Mouse (Mus musculus): ENCODE measurements around the gene Svbp. TPM values are rescaled to one million over a fixed set of nuclear protein-coding genes. Genes with fewer than 3 reads are reported as not detected.

Svbp gene
- total and polyA plus RNA-seq, 3 experiments: 15.7 to 23.5 (median 15.8) TPM

DNA sequence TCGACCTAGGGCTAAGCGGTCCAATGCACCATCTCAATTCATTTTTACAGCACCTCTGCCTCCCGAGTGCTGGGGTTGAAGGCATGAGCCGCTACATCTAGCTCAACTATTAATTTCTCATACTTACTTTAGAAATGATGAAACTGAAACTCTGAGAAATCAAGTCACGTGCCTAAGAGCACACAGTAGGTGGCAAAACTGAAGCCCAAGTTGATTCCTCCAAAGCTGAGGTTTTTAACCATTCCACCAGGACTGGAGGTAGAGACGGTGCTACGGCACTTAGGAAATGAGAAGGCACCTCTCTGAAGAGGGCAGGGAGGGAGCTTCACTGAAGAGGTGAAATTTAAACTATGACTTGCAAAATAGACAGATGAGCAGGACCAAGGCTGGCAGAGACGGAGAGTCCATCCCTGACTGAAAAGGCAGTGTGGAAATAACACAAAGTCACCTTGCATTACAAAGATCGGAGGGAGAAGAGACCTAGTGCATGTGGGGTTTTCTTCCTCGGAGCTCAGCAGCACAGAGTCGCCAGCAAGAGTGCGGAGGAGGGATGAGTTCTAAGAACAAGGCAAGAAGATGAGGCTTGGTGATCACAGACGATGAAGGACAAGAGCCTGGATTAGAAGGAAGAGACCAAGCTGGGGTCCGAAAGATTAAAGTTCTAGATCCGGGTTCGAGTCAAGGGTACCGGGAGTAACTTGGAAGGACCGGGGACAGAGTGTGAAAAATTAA is 22.0 kb upstream of the Svbp start:
- Histone ChIP-seq H3K36me3 (replicated peaks in 1 of 2; ENCODE audit: control insufficient read depth in 1 of 2, insufficient read depth in 1 of 2, low read length in 1 of 2) (peaks cover 15 to 34% of the 10 kb centered on the region in 2 experiments), H3K4me1 (ENCODE audit: control insufficient read depth in 1 of 2, insufficient read depth in 2 of 2) (peaks cover 0 to 12% of the 10 kb centered on the region in 2 experiments; a peak in 3 of 4 replicates), H3K27ac (ENCODE audit: insufficient read depth, low read depth) (no peak overlapping the region), H3K79me2 (replicated peaks; ENCODE audit: control insufficient read depth, extremely low read depth, insufficient read depth, poor library complexity, severe bottlenecking) (no peaks in the 10 kb centered on the region), H3K27me3 (replicated peaks) (peaks cover 10% of the 10 kb centered on the region), H3K9ac (ENCODE audit: insufficient read depth, low read depth) (peak overlapping the region; percentile 55), H3K9me3 (replicated peaks; ENCODE audit: low read length) (no peaks in the 10 kb centered on the region), H3K4me3 (replicated peaks in 1 of 3; ENCODE audit: low read depth in 2 of 3, low read length in 2 of 3, poor library complexity in 1 of 3) (peak overlapping the region; percentile 72 to 99 (median 95)), H3K4me2 (ENCODE audit: insufficient read depth, low read depth, poor library complexity, severe bottlenecking) (peak overlapping the region; percentile 88)
- in situ Hi-C loops (cut with MboI; ENCODE audit: low pct_ligation_motif_present, low pct_unique_long_range_greater_than_20kb, low sequenced_read_pairs): loop anchor here (5.0 to 10.0 kb wide), 3 partner anchors 34 to 518 kb away; partner anchors contain the start of gene Olfr62
- TF ChIP-seq ZMIZ1 (IDR thresholded peaks at IDR 0.05; ENCODE audit: low read depth, low read length) (no peak), KAT2A (IDR thresholded peaks at IDR 0.05; ENCODE audit: insufficient replicate concordance, low read length) (no peak), BHLHE40 (IDR thresholded peaks at IDR 0.05; ENCODE audit: low read depth, low read length) (peak; percentile 59)
- dilution Hi-C loops (cut with MboI; ENCODE audit: extremely low pct_ligation_motif_present, extremely low pct_unique_long_range_greater_than_20kb, low sequenced_read_pairs): no loop called here
- no peak for DNase-seq (ENCODE audit: extremely low read depth)

DNA sequence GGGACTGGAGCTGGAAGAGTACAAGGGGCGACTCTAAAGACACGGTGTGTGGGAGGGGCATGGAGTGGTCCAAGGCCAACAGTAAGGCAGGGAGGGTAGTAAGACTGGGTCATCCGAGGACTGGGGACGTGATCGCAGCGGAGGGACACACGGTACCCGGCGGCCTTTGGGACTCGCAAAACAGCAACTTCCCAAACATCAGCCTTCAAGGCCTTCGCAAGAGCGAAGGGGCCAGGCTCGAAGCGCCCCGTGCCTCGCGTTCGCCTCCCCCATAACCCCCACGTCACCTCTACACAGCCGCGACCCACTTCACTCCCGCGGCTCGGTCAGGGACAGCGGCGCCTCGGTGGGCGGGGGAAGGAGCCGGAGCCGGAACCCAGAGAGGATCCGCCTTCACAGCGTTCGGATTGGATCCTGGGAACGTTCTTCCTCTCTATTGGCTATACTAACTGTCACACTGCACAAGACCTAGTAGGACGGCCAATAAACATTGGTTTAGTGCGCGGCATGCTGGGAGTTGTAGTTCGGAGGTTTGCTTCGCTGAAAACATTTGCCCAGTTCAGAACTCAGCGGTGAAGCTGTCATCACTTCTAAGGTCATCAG is 21.2 kb upstream of the Svbp start, which contains the start of gene Zfp691:
Zfp691 (minus strand) TSS at position 345 of the 603 bp plus-strand sequence.
- H3K4me3 ChIP-seq (replicated peaks in 1 of 3; ENCODE audit: low read depth in 2 of 3, low read length in 2 of 3, poor library complexity in 1 of 3): peak within 1 kb of the TSS; percentile 72 to 99 (median 95)
- in situ Hi-C loops (cut with MboI; ENCODE audit: low pct_ligation_motif_present, low pct_unique_long_range_greater_than_20kb, low sequenced_read_pairs): loop anchor here (5.0 to 10.0 kb wide), 3 partner anchors 33 to 519 kb away; partner anchors contain the start of gene Olfr62
- no peak within 1 kb of the TSS for H3K27ac ChIP-seq (ENCODE audit: insufficient read depth, low read depth)
- peaks cover 14 to 26% of the 10 kb centered on the region in 2 experiments for H3K36me3 ChIP-seq (replicated peaks in 1 of 2; ENCODE audit: control insufficient read depth in 1 of 2, insufficient read depth in 1 of 2, low read length in 1 of 2)
- peak within 1 kb of the TSS; percentile 88 for H3K4me2 ChIP-seq (ENCODE audit: insufficient read depth, low read depth, poor library complexity, severe bottlenecking)
- dilution Hi-C loops (cut with MboI; ENCODE audit: extremely low pct_ligation_motif_present, extremely low pct_unique_long_range_greater_than_20kb, low sequenced_read_pairs): no loop called here
- peaks cover 0 to 12% of the 10 kb centered on the region in 2 experiments; a peak in 3 of 4 replicates for H3K4me1 ChIP-seq (ENCODE audit: control insufficient read depth in 1 of 2, insufficient read depth in 2 of 2)
- H3K9ac ChIP-seq (ENCODE audit: insufficient read depth, low read depth): peak within 1 kb of the TSS; percentile 55
- no peaks in the 10 kb centered on the region for H3K9me3 ChIP-seq (replicated peaks; ENCODE audit: low read length)
- no peaks in the 10 kb centered on the region for H3K79me2 ChIP-seq (replicated peaks; ENCODE audit: control insufficient read depth, extremely low read depth, insufficient read depth, poor library complexity, severe bottlenecking)
- peaks cover 10% of the 10 kb centered on the region for H3K27me3 ChIP-seq (replicated peaks)
- peak; percentile 98 for DNase-seq (ENCODE audit: extremely low read depth)
- TF ChIP-seq TBP (conservative IDR thresholded peaks at IDR 0.05; ENCODE audit: low read depth, low read length) (0 out of 2 replicates have a peak, but pooled peaks have one; percentile 48), SIN3A (IDR thresholded peaks at IDR 0.05; ENCODE audit: low read length) (0 out of 2 replicates have a peak, but pooled peaks have one; percentile 50), EP300 (IDR thresholded peaks at IDR 0.05; ENCODE audit: low read length) (no peak), ZNF384 (IDR thresholded peaks at IDR 0.05; ENCODE audit: low read depth, low read length) (no peak), KAT2A (IDR thresholded peaks at IDR 0.05; ENCODE audit: insufficient replicate concordance, low read length) (peak; percentile 97; the same call in 1 of the 2 replicates), RCOR1 (conservative IDR thresholded peaks at IDR 0.05; ENCODE audit: low read depth, low read length) (no peak), NRF1 (IDR thresholded peaks at IDR 0.05; ENCODE audit: low read depth, low read length) (0 out of 2 replicates have a peak, but pooled peaks have one; percentile 28), MXI1 (IDR thresholded peaks at IDR 0.05; ENCODE audit: low read depth, low read length) (peak; percentile 79; the same call in 1 of the 2 replicates), RAD21 (IDR thresholded peaks at IDR 0.05; ENCODE audit: low read depth, low read length) (no peak), GABPA (IDR thresholded peaks at IDR 0.05; ENCODE audit: insufficient replicate concordance, low read depth, low read length) (peak; percentile 65; the same call in 1 of the 2 replicates), SMC3 (IDR thresholded peaks at IDR 0.05; ENCODE audit: low read depth, low read length) (no peak), JUND (conservative IDR thresholded peaks at IDR 0.05; ENCODE audit: low read depth, low read length) (no peak), NELFE (IDR thresholded peaks at IDR 0.05; ENCODE audit: low read depth, low read length) (peak; percentile 61), POLR2AphosphoS2 (IDR thresholded peaks at IDR 0.05; ENCODE audit: low read depth, low read length) (peak; percentile 50; the same call in 1 of the 2 replicates), TCF12 (IDR thresholded peaks at IDR 0.05; ENCODE audit: low read depth, low read length) (peak; percentile 12; the same call in 1 of the 2 replicates), CTCF (conservative IDR thresholded peaks at IDR 0.05 in 1 of 2, IDR thresholded peaks at IDR 0.05 in 1 of 2; ENCODE audit: low read depth in 2 of 2, low read length in 2 of 2) (no peak), ELF1 (IDR thresholded peaks at IDR 0.05; ENCODE audit: low read depth, low read length) (peak; percentile 83), PAX5 (IDR thresholded peaks at IDR 0.05; ENCODE audit: low read length) (no peak), ZKSCAN1 (IDR thresholded peaks at IDR 0.05; ENCODE audit: borderline replicate concordance, low read depth, low read length) (no peak), UBTF (IDR thresholded peaks at IDR 0.05; ENCODE audit: low read depth, low read length) (no peak), USF1 (IDR thresholded peaks at IDR 0.05; ENCODE audit: low read depth, low read length) (no peak), MEF2A (IDR thresholded peaks at IDR 0.05; ENCODE audit: borderline replicate concordance, low read depth, low read length) (no peak), CHD2 (IDR thresholded peaks at IDR 0.05; ENCODE audit: low read length) (peak; percentile 97), JUN (IDR thresholded peaks at IDR 0.05; ENCODE audit: insufficient read depth, low read depth, low read length) (no peak), USF2 (conservative IDR thresholded peaks at IDR 0.05; ENCODE audit: low read depth, low read length) (no peak), HCFC1 (IDR thresholded peaks at IDR 0.05; ENCODE audit: low read depth, low read length) (peak; percentile 98), MAX (IDR thresholded peaks at IDR 0.05; ENCODE audit: low read length) (no peak), BHLHE40 (IDR thresholded peaks at IDR 0.05; ENCODE audit: low read depth, low read length) (no peak)

Measured in CH12.LX (cell line).